Mouse (Mus musculus): ENCODE data around the gene Ifnar1. TPM values are rescaled to one million over a fixed set of nuclear protein-coding genes. Genes with fewer than 3 reads are reported as not detected.

Ifnar1 gene
- polyA plus RNA-seq, 1 experiment from 2014 or later, result 62.3 TPM

- H3K36me3 ChIP-seq, result no peaks in the 10 kb centered on the region
- no peaks in the 10 kb centered on the region for H3K27me3 ChIP-seq
- H3K4me1 ChIP-seq (replicated peaks), result peaks cover 27% of the 10 kb centered on the region
- WGBS, result 88% methylated on average over 1 of the region's 1 CpGs
- no peak overlapping the region for H3K4me3 ChIP-seq (replicated peaks)
- no peaks in the 10 kb centered on the region for H3K9me3 ChIP-seq
- no peak overlapping the region for H3K27ac ChIP-seq
- no peak overlapping the region for H3K9ac ChIP-seq (replicated peaks)
- H3K4me2 ChIP-seq, result no peak overlapping the region
- ATAC-seq (ENCODE audit: insufficient number of reproducible peaks, insufficient read depth, low FRiP score, low TSS enrichment, low read depth), result no peak
These were observed 58.6 kb downstream of the Ifnar1 start for GRCm38 (mm10) chr16:91543619-91544018.

DNA sequence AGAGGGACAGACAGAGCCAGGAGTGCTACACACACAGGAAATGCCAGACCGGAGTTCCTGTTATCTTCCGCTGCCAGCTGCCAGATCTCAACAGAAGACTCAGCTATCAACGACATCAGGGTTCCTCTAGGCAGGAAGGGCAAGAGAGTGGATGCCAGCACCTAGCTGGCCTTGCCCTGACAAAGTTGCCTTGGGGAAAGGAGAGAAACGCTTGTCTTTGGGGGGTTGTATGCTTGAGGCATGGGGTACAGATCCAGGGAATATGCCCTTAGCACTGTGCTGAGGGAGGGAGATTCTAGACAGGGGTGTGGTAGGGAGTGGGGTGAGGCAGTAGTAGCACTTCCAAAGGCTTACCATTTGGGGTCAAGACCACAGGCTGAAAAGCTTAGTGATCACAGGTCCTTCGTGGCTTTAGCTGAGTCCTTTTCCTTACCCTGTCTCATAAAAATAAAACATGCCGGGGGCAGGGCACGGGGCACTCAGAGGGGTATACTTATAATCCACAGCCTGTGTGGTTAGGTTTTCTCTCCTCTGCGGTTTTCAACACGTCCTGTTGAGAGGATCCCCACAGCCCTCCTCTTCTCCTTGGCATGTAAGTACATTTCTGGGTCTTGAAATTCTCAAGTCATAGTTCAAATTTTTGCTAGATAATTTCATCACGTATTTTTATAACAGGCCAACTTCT is 60.7 kb downstream of the Ifnar1 start:
- no peak for ATAC-seq (ENCODE audit: insufficient number of reproducible peaks, insufficient read depth, low FRiP score, low TSS enrichment, low read depth)

GRCm38 (mm10) chr16:91546391-91546835 is 61.4 kb downstream of the Ifnar1 start:
- 11% methylated on average over 14 of the region's 14 CpGs for WGBS
- H3K4me1 ChIP-seq (replicated peaks), result peaks cover 34% of the 10 kb centered on the region
- peak overlapping the region; percentile 35; the same call in 1 of the 2 replicates for H3K27ac ChIP-seq

More for the DNA sequence above, 60.7 kb downstream of the Ifnar1 start:
- H3K4me2 ChIP-seq, result no peak overlapping the region
- no peak overlapping the region for H3K4me3 ChIP-seq (replicated peaks)
- 53% methylated on average over 10 of the region's 10 CpGs for WGBS
- no peak overlapping the region for H3K27ac ChIP-seq
- no peaks in the 10 kb centered on the region for H3K36me3 ChIP-seq
- H3K4me1 ChIP-seq (replicated peaks), result peaks cover 37% of the 10 kb centered on the region
- H3K9ac ChIP-seq (replicated peaks), result no peak overlapping the region
- no peaks in the 10 kb centered on the region for H3K9me3 ChIP-seq
- H3K27me3 ChIP-seq, result no peaks in the 10 kb centered on the region

DNA sequence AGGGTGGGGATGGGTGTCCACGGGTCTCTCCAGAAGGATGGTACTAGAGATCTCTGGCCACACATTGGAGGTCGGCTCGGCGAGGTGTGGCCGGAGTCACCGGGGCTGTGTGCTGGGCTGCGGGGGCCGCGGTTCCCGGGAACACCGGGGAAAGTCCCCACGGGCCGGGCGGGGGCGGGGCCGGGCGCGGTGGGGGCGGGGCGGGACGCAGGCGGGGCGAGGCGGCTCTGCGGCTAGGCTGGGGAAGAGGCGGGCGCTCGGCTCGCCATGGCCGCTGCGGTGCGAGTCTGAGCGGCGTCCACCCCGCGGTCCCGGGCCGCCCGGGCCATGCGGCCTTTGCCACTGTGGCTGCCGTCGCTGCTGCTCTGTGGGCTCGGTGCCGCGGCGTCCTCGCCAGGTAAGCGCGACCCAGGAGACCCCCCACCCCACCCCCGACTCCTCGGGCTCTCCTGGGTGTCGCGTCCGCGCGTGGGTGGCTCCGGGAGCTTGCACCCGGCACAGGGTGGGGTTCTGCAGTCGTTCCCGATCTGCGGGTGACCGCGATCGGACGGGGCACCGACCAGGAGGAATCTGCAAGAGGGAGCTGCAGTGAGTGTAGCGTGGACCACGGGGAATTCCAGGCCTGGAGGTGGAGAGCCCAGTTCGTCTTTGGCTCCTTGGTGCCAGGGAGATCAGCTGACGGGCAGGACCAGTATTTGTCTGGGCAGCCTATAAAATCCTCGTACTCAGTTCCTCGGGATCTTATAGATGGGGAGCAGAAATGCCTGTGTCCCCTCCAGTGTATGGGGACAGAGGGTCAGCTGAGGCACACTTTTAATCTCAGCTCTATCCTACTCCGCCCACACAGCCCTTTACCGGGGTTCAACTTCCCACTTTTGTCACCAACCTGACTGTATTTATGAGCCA is 62.1 kb downstream of the Ifnar1 start, which contains the start of gene Ifngr2:
Ifngr2 (plus strand) TSS at position 237 of the 906 bp plus-strand sequence.
- peak; percentile 81 for ATAC-seq (ENCODE audit: insufficient number of reproducible peaks, insufficient read depth, low FRiP score, low TSS enrichment, low read depth)

More at GRCm38 (mm10) chr16:91546391-91546835, 61.4 kb downstream of the Ifnar1 start:
- ATAC-seq (ENCODE audit: insufficient number of reproducible peaks, insufficient read depth, low FRiP score, low TSS enrichment, low read depth), result peak; percentile 52; the same call in 1 of the 2 replicates
- Histone ChIP-seq H3K9ac (replicated peaks) (peak overlapping the region; percentile 97; the same call in 1 of the 2 replicates), H3K9me3 (no peaks in the 10 kb centered on the region), H3K27me3 (no peaks in the 10 kb centered on the region), H3K36me3 (no peaks in the 10 kb centered on the region), H3K4me2 (peak overlapping the region; percentile 77), H3K4me3 (replicated peaks) (peak overlapping the region; percentile 91)

DNA sequence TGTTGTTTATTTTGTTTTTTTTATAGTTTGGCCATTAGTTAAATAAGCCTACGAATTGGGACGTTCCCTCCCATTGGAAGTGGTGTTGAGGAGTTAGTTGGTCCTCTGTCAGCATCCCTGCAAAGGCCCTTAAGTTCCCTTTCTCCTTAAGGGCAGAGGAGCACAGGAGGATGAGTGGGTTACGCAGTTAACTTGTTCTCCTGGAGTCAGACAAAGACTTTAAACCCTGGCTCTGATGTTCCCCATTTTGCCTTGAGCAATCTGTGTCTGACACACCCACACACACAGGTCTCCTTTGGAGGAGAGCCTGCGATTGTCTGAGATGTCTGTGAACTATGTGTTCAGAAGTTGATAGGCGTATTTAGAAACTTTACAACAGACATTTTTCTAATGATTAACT is 62.9 kb downstream of the Ifnar1 start:
- H3K27ac ChIP-seq, result no peak overlapping the region
- peak overlapping the region; percentile 77 for H3K4me2 ChIP-seq
- H3K9ac ChIP-seq (replicated peaks), result peak overlapping the region; percentile 97; the same call in 1 of the 2 replicates
- ATAC-seq (ENCODE audit: insufficient number of reproducible peaks, insufficient read depth, low FRiP score, low TSS enrichment, low read depth), result no peak
- H3K27me3 ChIP-seq, result no peaks in the 10 kb centered on the region
- peaks cover 30% of the 10 kb centered on the region for H3K4me1 ChIP-seq (replicated peaks)
- WGBS, result 28% methylated on average over 5 of the region's 5 CpGs
- peaks cover 6% of the 10 kb centered on the region; the same call in 1 of the 2 replicates for H3K36me3 ChIP-seq
- no peaks in the 10 kb centered on the region for H3K9me3 ChIP-seq
- H3K4me3 ChIP-seq (replicated peaks), result peak overlapping the region; percentile 91

More for the DNA sequence above, 62.1 kb downstream of the Ifnar1 start, which contains the start of gene Ifngr2:
- 1% methylated on average over 56 of the region's 74 CpGs for WGBS
- Histone ChIP-seq H3K4me3 (replicated peaks) (peak within 1 kb of the TSS; percentile 91), H3K27me3 (no peaks in the 10 kb centered on the region), H3K9ac (replicated peaks) (peak within 1 kb of the TSS; percentile 97), H3K36me3 (peaks cover 5% of the 10 kb centered on the region; the same call in 1 of the 2 replicates), H3K9me3 (no peaks in the 10 kb centered on the region), H3K27ac (peak within 1 kb of the TSS; percentile 35; the same call in 1 of the 2 replicates), H3K4me2 (peak within 1 kb of the TSS; percentile 77), H3K4me1 (replicated peaks) (peaks cover 30% of the 10 kb centered on the region)

DNA sequence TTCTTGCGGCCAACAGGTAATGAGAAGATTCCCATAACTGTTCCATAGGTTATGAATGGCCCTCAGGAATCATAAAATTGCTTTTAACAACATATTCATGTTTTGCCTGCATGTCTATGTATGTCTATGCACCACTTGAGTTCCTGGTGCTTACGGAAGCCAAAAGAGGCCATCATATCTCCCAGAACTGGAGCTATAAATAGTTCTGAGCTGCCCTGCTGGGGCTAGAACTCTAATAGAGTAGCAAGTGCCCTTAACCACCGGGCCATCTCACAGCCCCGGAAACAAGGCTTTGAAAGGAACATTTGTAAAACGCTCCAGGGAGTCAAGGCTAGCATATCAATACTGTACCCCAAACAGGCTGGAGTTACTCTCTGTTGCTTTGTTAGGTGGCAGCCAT is 63.5 kb downstream of the Ifnar1 start:
- no peak for ATAC-seq (ENCODE audit: insufficient number of reproducible peaks, insufficient read depth, low FRiP score, low TSS enrichment, low read depth)
- Histone ChIP-seq H3K4me1 (replicated peaks) (peaks cover 33% of the 10 kb centered on the region), H3K27ac (no peak overlapping the region), H3K9ac (replicated peaks) (no peak overlapping the region), H3K4me2 (peak overlapping the region; percentile 37), H3K4me3 (replicated peaks) (peak overlapping the region; percentile 15), H3K9me3 (no peaks in the 10 kb centered on the region), H3K36me3 (peaks cover 6% of the 10 kb centered on the region; the same call in 1 of the 2 replicates), H3K27me3 (no peaks in the 10 kb centered on the region)
- WGBS, result 39% methylated on average over 5 of the region's 5 CpGs

DNA sequence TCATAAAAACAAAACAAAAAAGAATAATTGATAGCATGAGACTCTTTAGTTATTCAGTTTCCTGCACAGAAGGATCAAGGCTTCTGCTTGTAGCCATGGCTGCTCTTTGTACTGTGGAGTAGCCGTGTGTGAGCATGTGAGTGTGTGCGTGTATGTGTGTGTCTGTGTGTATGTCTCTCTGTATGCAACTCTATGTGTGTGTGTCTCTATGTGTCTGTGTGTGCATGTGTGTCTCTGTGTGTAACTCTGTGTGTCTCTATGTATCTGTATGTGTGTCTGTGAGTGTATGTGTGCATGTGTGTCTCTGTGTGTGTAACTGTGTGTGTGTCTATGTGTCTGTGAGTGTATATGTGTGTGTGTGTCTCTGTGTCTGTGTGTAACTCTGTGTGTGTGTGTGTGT is 64.0 kb downstream of the Ifnar1 start:
- Histone ChIP-seq H3K36me3 (peaks cover 6% of the 10 kb centered on the region; the same call in 1 of the 2 replicates), H3K4me1 (replicated peaks) (peaks cover 37% of the 10 kb centered on the region), H3K9me3 (no peaks in the 10 kb centered on the region), H3K4me2 (peak overlapping the region; percentile 37), H3K4me3 (replicated peaks) (peak overlapping the region; percentile 15; the same call in 1 of the 2 replicates), H3K27ac (no peak overlapping the region), H3K9ac (replicated peaks) (no peak overlapping the region), H3K27me3 (no peaks in the 10 kb centered on the region)
- no peak for ATAC-seq (ENCODE audit: insufficient number of reproducible peaks, insufficient read depth, low FRiP score, low TSS enrichment, low read depth)
- WGBS, result 76% methylated on average over 2 of the region's 2 CpGs

DNA sequence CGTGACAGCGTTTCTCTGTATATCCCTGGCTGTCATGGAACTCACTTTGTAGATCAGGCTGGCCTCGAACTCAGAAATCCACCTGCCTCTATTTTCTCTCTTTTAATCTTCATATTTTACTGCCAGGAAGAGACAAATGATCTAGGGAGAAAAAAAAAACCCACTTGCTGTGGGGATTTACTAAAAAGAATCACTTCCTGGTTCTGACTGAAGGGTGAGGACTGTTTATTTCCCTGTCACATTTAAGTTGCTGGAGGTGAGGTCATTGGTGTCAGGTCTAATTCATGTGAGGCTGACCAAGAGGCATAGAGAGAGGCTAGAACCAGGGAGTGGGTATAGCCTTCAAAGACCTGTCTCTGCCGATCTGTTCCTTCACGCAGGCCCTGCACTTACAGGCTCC is 64.6 kb downstream of the Ifnar1 start:
- 60% methylated on average over 5 of the region's 5 CpGs for WGBS
- no peak overlapping the region for H3K9ac ChIP-seq (replicated peaks)
- peaks cover 6% of the 10 kb centered on the region; the same call in 1 of the 2 replicates for H3K36me3 ChIP-seq
- H3K27ac ChIP-seq, result no peak overlapping the region
- H3K4me3 ChIP-seq (replicated peaks), result no peak overlapping the region
- H3K4me1 ChIP-seq (replicated peaks), result peaks cover 39% of the 10 kb centered on the region
- H3K9me3 ChIP-seq, result no peaks in the 10 kb centered on the region
- no peak overlapping the region for H3K4me2 ChIP-seq
- no peak for ATAC-seq (ENCODE audit: insufficient number of reproducible peaks, insufficient read depth, low FRiP score, low TSS enrichment, low read depth)
- no peaks in the 10 kb centered on the region for H3K27me3 ChIP-seq

DNA sequence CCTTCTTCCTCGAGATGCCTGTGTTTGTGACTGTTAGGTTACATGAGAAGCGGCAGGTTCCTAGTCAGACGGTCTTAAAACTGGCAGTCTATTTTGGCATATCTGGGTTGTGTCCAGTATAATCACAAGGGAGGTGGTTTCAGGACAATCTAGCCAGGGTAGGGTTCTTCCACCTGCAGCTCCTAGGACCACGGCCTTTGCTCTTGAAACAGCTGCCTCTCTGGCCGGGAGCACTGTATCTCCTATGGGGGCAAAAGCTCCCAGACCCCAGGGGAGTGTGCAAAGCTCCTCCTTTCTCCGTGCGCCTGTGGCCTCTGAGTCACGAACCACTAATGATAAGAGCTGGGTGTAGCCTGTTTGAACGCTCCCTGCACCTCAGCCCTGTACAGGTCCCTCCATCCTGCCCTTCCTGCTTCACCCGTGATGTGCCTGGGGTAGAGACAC is 66.1 kb downstream of the Ifnar1 start:
- peaks cover 19% of the 10 kb centered on the region; the same call in 1 of the 2 replicates for H3K36me3 ChIP-seq

GRCm38 (mm10) chr16:91552072-91552471 is 67.0 kb downstream of the Ifnar1 start:
- Histone ChIP-seq H3K9me3 (no peaks in the 10 kb centered on the region), H3K4me2 (no peak overlapping the region), H3K4me1 (replicated peaks) (peaks cover 32% of the 10 kb centered on the region), H3K27ac (no peak overlapping the region), H3K36me3 (peaks cover 19% of the 10 kb centered on the region; the same call in 1 of the 2 replicates), H3K27me3 (no peaks in the 10 kb centered on the region), H3K4me3 (replicated peaks) (no peak overlapping the region), H3K9ac (replicated peaks) (no peak overlapping the region)
- 61% methylated on average over 9 of the region's 9 CpGs for WGBS
- no peak for ATAC-seq (ENCODE audit: insufficient number of reproducible peaks, insufficient read depth, low FRiP score, low TSS enrichment, low read depth)

More for the DNA sequence above, 66.1 kb downstream of the Ifnar1 start:
- no peak overlapping the region for H3K4me2 ChIP-seq
- no peak overlapping the region for H3K9ac ChIP-seq (replicated peaks)
- no peaks in the 10 kb centered on the region for H3K27me3 ChIP-seq
- no peak overlapping the region for H3K4me3 ChIP-seq (replicated peaks)
- H3K9me3 ChIP-seq, result no peaks in the 10 kb centered on the region
- no peak for ATAC-seq (ENCODE audit: insufficient number of reproducible peaks, insufficient read depth, low FRiP score, low TSS enrichment, low read depth)
- H3K4me1 ChIP-seq (replicated peaks), result peaks cover 33% of the 10 kb centered on the region
- no peak overlapping the region for H3K27ac ChIP-seq
- WGBS, result 79% methylated on average over 10 of the region's 10 CpGs

Measured in limb, embryonic 12.5 days (tissue).